Mouse (Mus musculus) adrenal gland, postnatal 14 days (tissue): ENCODE measurements around the gene Prkca. TPM values are rescaled to one million over a fixed set of nuclear protein-coding genes. Genes with fewer than 3 reads are reported as not detected.

Experiments
- DNase-seq: peaks from one replicate; pipeline ENCODE4 v3.0.0; 2021; ENCODE audit warnings: mixed read lengths
- total RNA-seq: library from RNA; stranded (reverse); gene quantifications from 2 replicates; pipeline ENCODE4 v1.2.3, GENCODE M21; 2021

The Prkca gene
- total RNA-seq, 1 experiment from 2014 or later, result 9.3 TPM

DNA sequence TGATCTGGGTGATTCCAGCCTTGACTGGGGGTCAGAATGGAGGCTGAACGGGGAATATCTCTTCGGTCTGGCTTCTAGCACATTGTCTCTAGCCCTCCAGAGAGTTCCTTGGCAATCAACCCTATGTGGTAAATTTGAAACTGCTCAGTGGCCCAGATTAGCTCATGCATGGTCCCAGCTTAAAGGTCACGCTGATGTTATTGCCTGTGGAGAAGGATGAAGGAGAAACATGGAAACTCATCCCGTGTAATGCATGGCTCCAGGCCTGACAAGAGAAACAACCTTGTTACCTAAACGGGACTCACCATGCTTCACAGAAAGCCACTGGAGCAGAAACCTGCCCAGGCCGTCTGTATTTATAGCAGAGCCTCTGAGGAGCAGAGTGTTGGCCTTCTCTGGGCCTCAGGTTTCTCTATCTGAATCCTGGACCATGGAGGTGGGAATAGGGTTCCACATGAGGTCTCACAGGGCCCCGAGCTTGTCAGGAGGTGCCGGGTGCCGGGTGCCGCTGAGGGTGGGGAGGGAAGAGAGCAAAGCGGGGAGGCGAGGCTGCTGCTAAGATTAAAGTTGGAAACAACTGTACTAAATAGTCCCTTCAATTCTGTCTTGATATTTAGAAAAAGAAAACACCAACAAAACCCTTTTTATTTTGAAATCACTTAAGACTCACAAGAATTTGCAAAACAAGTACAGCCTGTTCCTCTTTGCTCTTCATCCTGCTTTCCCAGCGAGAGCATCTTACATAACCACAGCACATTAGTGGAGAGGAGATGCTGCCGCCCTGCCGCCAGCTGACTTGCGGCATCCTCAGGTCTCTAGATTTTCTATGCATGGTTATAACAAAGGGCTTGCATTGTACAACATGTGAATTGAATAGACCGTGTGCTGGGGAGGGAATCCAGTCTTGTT, 281.9 kb downstream of the Prkca start:
- no peak for DNase-seq

DNA sequence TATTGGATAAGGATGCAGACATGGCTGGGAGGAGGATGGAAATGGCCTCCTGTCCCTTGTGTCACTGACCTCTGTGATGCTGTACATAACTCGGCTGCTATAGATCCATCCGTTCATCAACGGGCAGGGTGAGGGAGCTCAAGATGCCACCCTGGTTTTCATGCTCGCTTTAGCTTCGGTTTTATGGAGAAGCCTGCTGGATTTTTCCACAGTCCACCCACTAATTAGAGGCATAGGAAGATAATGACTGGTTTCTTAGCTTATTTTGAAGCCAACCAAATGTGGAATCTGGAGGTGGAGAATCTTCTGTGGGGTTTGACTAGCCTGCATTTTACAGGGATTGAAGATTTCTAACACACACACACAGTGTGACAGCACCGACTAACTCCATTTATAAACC, 286.6 kb downstream of the Prkca start:
- no peak for DNase-seq

DNA sequence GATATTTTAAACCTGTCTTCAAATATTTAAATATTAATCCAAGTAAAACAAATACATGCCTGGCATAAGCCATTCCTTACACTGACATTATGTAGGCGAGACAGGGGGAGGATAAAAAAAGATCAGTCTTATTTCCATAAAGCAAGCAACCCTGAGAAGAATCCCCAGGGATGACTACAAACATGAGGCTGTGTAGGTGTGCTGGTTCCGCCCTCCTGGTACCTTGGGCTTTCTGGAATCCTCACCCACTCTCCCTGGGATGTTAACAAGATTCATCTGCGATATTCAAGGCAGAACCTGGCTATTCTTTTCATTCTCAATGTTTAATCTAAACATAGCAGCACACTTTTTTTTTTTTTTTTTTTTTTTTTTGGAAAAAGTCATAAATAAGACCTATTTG, 289.1 kb downstream of the Prkca start:
- no peak for DNase-seq

DNA sequence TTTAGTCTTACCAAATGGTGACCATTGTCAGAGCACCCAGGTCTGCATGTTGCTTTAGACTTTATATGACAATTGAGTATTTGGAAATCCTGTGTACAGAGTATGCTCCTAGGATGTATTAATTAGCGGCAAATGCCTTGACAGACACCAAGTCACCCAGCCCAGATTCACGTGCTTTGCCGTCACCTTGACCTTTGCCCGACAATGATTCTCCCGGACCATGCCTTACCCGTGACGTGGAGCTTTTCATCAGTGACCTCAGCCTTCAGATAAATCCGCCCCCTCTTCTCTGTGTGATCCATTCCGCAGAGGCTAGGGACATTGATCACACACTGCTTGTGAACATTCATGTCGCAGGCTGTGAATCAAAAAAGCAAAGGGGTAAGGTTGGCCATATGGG, 290.0 kb downstream of the Prkca start:
- DNase-seq, result peak; percentile 40

DNA sequence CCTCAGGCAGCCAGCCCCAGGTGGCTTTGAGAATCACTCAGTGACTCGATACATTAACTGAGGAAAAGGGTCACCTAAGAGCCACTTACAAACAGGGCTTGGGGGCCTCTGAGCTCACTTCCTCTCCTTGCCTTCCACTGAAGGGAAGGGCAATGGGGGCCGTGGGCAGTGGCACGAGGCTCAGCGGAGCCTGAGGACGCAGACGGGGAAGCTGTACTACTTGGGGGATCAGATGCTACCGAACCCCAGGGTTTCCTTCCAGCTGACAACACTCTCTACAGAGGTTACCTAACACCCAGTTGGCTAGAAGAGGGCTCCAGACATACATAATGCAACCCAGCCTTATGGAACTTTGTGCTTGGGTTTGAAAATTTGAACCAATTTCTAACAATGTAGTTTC, 302.1 kb downstream of the Prkca start:
- DNase-seq, result no peak

DNA sequence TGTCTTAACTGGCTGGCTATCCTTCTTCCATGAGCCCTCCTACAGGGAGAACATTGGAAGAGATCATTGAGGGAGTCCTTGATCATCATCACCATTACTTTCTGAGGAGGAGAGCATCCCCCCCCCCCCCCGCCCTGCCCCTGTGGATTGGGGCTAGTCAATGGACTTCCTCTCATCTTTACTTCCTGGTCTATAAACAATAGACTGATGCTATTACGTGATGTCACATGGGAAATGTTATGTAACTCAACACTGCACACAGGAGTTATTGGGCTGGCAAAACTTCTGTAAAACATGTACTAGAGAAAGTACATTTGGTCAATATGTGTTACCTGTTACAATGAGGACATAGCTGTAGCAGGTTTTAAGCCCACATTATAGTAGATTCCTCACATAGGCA, 302.9 kb downstream of the Prkca start:
- DNase-seq, result no peak

DNA sequence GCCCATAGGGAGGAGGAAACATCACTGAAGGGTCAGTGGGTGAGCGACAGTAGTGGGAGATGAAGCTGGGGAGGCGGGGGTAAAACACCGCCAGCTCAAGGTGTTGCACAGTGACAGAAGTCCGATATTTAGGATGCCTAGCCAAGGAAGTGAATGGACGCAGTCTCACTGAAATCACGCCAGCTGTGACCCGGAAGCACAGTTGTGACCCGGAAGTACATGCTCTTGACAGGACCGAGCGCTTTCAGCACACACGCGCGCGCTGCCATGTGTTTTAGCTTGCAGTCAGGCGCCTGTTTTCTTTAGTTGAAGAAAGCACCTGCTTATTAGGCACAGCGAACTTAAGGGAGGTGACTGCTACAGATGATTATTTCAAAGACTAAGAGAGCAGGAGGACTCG, 304.0 kb downstream of the Prkca start:
- no peak for DNase-seq

DNA sequence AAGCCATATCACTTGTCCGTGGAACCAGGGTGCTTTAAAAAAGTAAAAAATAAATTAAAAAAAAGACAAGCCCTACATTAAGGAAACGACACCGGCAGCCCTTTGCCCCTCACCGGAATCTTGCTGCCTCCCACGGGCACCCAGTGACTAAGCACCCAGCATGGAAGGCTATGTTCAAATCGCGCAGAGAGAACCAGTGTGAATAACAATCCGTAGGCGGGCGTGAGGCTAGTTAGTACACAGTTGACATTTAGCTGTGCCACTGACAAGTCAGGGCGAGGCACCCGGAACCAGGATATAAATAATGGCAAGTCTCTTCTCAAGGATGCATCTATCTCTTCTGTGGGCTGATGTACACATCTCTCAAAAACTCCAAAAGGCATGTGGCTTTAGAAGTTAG, 304.7 kb downstream of the Prkca start:
- DNase-seq, result peak; percentile 38

DNA sequence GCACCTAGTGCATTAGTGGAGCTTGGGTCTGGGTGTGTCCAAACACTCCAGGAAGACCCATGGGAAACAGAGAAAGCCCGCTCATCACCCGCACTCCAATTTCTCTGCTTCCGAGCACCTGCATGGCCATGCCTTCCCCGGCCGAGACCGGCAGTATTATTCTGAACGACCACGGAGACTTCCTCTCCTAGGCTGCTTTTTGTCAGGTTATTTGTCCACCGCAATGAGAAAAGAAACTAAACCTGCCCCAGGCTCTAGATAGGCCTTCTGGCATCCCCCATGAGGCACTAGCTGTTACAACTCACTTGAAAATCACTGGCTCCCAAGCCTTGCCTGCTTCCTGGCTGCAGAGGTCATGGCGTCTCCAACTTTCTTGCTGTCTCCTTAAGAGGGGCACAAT, 307.4 kb downstream of the Prkca start:
- no peak for DNase-seq

DNA sequence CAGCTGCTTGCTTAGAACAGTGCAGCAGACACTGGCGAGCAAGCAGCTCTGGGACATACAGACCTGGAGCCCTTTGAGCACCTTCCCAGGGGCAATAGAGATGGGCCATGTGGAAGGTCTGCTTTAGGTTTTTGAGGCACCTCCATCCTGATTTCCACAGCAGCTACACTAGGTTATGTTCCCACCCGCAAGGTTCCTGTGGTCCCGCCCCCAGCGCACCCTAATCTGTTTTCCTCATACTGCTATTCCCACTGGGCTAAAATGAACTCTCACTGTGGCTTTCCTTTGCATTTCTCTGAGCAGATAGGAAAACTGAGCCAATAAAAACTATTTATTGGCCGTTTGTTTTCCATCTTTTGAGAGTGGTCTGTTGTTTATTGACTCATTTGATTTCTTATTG, 308.0 kb downstream of the Prkca start:
- DNase-seq, result no peak

DNA sequence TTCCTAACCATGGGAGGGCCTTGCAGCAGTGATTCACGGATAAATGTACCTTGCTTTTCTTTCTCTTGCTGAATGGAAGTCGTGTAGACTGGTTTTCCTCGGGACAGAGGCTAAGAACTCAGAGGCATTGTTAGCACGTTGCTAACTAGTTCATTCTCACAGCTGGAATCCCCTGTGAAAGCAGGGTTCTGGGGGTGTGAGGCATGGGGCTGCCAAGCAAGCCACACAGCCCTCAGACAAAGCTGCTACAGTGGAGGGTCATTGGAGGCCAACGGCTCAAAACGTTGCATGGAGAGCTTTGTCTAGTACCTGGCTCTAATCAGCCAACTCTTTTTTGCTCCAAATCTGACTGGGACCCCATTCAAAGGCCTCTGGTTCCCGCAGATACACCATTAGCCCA, 309.4 kb downstream of the Prkca start:
- DNase-seq, result no peak

DNA sequence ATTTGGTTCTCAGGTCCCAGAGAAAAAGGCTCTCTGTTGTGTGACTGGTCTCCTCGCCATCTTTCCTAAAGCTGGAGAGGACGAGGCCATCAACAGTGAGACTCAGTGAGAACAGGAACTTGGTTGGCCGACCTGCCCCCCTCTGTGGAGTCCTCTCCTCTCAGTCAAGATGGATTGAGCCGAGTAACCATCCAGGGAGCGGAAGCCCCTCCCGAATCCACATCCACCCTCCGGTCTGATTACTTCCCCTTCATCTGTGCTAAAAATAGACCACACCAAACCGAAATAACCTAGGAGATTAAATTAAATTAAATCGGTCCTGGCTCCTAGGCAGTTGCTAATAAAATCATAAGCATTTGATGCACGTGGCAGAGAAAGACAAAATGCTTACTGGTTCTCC, 311.2 kb downstream of the Prkca start:
- DNase-seq, result no peak

DNA sequence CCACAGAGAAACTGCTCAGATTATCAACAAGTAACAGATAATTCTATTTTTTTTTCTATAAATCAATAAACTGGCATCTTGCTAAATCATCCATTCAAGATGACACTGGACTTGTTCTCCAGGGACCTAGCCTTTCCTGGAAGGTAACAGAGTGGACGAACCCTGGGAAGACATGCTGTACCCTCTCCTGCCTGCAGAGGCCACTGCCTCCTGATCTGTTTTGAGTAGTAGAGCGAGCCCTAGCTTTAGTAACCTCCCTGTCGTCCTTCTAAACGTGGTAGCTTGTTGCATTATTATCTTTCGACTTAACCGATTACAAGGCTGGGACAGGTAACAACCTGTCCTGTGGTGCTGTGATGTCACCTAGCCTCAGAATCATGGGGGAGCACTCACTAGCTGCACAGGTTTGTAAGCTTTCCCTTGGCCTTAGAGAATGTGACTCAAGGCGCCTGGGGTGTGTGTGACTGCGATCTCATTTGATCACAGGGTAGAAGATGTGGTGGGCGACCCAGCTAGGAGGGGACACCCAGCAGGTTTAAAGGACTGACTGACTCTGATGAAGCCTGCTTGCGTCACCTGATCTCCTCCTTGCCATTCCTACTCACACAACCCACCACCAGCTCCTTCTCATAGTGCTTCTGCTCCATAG, 312.6 kb downstream of the Prkca start:
- peak; percentile 65 for DNase-seq

DNA sequence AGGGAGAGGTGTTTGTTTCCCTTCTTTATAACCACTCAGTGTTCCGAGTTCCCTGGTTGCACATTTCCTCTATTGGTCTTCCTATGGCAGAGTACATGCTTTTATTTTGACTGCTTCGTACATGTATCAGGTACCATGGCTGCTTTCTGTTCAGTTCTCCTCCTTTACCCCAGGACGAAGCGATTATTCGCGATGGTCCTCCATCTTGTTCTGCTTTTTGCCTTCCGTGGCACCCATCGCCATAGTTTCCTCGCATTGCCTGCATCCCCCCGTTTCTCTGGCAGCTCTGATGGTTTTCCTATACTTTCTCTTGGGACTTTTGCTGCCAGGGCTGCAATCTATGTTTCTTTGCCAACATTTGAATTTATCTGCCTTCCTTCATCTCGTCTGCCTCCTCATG, 314.4 kb downstream of the Prkca start:
- DNase-seq, result no peak

DNA sequence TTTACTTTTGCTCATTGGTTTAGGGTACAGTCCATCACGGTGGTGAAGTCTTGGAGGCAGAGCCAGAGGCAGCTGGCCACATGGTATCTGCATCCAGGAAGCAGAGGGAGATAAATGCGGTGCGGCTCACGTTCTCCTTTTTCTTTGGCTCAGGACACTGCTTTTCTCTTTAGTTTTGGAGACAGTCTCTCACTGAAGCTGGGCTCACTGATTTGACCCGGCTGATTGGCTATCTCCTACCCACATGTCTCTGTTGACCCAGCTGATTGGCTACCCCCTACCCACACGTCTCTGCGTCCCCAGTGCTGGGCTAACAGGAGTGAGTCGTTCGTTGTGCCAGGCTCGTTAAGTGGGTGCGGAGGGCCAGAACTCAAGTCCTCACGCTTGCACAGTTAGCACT, 315.3 kb downstream of the Prkca start:
- DNase-seq, result peak; percentile 46

DNA sequence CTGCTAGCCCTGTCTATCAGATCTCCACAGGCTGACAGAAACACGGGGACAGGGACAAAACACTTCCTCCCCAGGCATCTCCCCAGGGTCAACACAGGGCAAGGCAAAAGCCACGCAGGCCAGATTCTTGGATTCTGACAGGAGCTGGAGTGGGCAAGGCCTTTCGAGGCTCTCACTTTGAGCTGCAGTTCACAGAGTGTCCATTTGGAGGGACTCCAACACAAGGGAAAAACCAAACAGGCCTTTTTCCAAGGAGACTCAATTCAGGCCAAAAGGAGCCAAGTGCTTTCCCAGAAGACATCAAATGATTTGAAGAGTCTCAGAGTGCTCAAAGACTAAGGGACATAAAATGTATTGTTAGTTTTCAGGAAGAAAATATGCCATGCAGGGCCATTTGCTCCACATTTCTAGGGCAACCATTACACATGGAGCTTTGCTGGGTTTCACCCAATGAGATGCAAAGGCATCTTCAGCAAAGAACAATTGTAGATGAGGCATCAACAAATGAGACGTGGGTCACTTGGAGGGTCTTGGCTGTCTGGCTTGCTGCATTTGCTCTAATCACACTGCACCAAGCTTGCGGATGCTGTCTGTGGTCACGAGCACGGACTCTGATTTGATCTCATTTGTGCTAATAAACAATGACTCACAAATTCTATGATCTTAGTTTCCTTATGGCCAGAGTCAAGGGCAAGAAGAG, 317.9 kb downstream of the Prkca start:
- DNase-seq, result peak; percentile 67

DNA sequence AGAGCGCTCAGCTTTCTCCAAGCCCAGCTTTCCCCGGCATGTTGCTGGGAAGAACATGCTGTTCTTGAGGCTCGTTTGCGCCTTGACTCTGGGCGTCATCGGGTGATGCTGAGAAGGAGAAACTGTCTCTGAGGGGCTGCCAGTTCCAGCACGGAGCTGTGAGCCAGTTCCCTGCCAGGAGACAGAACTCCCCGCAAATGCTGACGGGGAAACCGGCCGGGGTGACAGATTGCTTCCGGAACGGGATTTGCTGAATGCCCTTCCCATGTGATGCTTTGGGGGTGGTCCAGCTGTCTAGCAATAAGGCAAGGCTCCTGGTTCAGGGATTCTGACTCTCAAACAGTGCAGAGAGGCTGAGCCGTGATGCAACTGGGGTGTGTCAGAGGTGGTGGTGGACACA, 320.5 kb downstream of the Prkca start:
- DNase-seq, result peak; percentile 50

DNA sequence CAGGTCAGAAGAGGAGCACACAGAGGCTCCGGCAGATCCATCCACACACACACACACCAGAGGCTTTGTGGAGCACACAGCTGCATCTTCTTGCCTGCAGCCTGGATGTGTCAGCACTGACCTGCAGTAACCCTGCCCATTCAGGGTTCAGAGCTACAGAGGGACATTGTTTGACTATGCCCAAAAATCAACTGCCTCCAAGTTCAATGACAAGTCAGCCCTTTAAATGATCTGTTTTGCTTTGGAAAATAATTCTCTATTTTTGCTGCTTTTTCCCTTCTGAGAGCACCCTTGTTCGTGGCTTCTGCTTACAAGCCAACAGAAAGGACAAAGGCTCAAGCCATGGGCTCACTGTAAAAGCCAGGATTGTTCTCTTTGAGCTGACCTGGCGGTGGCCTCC, 322.8 kb downstream of the Prkca start:
- no peak for DNase-seq

DNA sequence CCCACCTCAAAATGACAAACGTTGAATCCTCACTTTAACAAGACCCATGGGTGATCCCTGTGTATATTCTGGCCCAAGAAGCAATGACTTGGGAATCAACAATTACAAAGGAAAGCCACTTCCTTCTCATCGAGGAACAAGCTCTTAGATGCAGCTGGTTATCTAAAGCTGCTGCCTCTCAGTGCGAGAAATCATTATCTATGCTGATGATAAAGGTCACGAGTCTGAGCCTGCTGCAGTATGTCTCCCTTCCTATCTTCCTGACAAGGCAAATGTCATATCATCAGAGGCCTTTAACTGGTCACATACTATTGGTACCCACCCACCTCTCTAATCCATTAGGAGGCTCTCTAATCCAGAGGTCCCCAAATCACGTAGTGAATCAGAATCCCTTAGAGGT, 328.4 kb downstream of the Prkca start:
- DNase-seq, result no peak

DNA sequence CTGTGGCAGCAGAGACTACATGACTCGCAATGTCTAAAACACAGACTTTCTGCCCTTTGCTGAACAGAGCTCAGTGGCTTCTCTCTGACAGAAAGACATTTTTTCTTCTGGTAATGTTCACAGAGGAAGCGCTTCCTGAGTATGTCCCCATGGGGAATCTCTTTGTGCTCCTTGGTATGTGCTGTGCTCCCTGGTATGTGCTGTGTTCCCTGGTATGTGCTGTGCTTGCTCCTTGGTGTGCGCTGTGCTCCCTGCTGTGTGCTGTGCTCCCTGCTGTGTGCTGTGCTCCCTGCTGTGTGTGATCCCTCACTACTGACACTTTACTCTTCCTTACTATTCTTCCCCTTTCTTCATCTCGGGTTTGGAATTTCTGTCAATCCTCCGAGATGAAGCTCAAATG, 330.3 kb downstream of the Prkca start:
- DNase-seq, result no peak

DNA sequence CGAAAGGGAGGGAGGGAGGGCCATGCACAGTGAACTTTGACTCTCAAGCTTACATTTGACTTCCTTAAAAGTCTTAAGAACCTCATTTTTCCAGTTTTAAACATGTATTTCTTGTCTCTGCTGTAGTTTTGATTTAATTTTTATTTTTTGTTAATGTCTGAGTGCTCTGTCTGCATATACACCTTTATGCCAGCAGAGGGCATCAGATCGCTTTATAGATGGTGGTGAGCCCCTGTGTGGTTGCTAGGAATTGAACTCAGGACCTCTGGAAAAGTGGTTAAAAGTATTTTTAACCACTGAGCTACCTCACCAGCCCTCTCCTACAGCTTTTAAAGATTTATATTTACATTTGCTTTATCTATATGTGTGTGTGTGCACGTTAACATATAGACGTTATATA, 333.3 kb downstream of the Prkca start:
- DNase-seq, result no peak

DNA sequence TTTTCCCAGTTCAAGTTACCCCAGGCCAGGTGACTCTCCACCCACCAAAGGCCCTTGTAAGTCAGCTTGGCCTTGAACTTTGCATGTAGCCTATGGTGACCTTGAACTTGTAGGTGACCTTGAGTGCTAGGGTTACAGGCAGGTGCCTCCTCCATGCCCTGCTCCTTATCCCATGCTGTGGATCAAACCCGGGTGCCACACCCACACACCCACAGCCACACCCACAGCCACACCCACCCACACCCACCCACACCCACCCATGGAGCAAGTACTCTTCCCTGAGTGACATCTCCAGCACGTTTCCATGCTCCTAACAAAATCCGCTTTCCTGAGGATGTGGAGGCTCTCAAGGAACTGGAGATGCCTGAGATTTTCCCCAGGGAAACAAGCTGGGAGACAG, 344.8 kb downstream of the Prkca start:
- no peak for DNase-seq

DNA sequence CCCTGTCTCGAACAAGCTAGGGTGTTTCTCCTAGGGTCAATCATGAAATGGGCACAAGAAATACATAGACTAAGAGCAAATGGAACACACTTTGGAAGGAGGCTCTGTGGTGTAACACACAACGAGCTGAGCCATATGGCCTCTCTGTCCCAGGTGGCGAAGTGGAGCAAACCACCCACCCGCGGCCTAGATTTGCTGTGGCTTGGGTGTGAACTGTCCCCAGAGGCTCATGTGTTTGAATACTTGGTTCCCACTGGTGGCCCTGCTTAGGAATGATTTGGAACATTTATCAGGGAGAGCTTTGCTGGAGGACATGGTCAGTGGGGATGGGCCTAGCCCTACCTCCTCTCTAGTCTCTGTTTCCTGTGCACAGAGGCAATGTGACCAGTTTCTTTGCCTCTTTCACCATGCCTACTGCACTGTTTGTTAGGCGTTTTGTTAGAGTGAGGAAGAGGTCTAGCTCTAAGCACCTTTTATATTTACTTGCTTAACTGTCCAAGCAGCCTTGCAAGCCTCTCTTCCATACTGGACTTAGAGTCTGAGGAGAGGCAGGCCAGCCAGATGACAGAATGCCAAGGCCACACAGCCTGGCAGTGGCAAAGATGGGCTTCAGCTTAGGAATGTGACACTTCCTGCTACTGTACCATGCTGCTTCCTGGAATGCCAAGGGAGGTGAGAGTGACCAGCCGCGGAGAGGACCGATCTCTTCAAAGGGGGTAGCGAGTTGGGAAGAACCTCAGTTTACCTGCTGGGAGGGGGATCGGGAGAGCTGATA, 346.6 kb downstream of the Prkca start:
- peak; percentile 63 for DNase-seq
